Mouse (Mus musculus) Patski (cell line): ENCODE results near the gene Treh. TPM values are rescaled to one million over a fixed set of nuclear protein-coding genes. Genes with fewer than 3 reads are reported as not detected.

Experiments used
- ATAC-seq: fragments of 100-300 bp; one replicate; pipeline ENCODE4 v1.8.0; 2021
- CTCF ChIA-PET: fragments of 350-600 bp; sonication (Branson Sonifier 250); formaldehyde crosslinking; loops from one replicate; lab custom pipeline; 2022; ENCODE audit warnings: inconsistent platforms; lab: Charles Lee
- POLR2A ChIA-PET: fragments of 350-600 bp; sonication (Branson Sonifier 250); formaldehyde crosslinking; loops from one replicate; lab custom pipeline; 2022; ENCODE audit warnings: antibody characterized with exemption, inconsistent platforms; lab: Charles Lee
- DNase-seq: peaks from one replicate; pipeline ENCODE4 v3.0.0-alpha.2; 2011; ENCODE audit warnings: low read depth, low spot score
- H3K27me3 ChIP-seq: fragments of 371-371 bp; one replicate; pipeline ENCODE4 v1.5.1; 2021
- CTCF ChIP-seq: fragments of 100-300 bp; IDR thresholded peaks from one replicate; pipeline ENCODE4 v1.5.1; 2021
- in situ Hi-C: fragments of 300-500 bp; cut with MboI; formaldehyde crosslinking; loops from 3 replicates; pipeline ENCODE4 v1.11.1; 2018; ENCODE audit warnings: low pct_unique_long_range_greater_than_20kb, mixed read lengths
- polyA plus RNA-seq: library from polyadenylated mRNA; unstranded; gene quantifications from one replicate; pipeline ENCODE4 v1.2.3, GENCODE M21; 2021

Treh gene
- polyA plus RNA-seq, 1 experiment from 2014 or later = not detected

GRCm38 (mm10) chr9:44711602-44712001 is 38.6 kb downstream of the Treh start:
- DNase-seq (no peak), ATAC-seq (no peak)
- no peak for TF ChIP-seq CTCF
- in situ Hi-C loops = no loop called here
- CTCF ChIA-PET = no interaction called here
- POLR2A ChIA-PET = no interaction called here
- no peaks in the 10 kb centered on the region for H3K27me3 ChIP-seq

- in situ Hi-C loops = no loop called here
- no peak for TF ChIP-seq CTCF
- H3K27me3 ChIP-seq = no peaks in the 10 kb centered on the region
- DNase-seq (no peak), ATAC-seq (no peak)
- ChIA-PET CTCF (no interaction called here), POLR2A (interaction anchor here (1.5 kb wide), 1 partner anchor 13 kb away, joined by 4 read pairs; no protein-coding TSS in a partner anchor)
These were observed 40.0 kb downstream of the Treh start for GRCm38 (mm10) chr9:44713080-44713479.

GRCm38 (mm10) chr9:44713574-44713973 is 40.5 kb downstream of the Treh start:
- TF ChIP-seq CTCF = no peak
- POLR2A ChIA-PET = interaction anchor here (1.5 kb wide), 1 partner anchor 14 kb away, joined by 4 read pairs; no protein-coding TSS in a partner anchor
- CTCF ChIA-PET = no interaction called here
- H3K27me3 ChIP-seq = no peaks in the 10 kb centered on the region
- ATAC-seq (no peak), DNase-seq (no peak)
- in situ Hi-C loops = no loop called here

GRCm38 (mm10) chr9:44715109-44715508 is 42.1 kb downstream of the Treh start:
- CTCF ChIA-PET = no interaction called here
- no peak for TF ChIP-seq CTCF
- DNase-seq (no peak), ATAC-seq (no peak)
- no peaks in the 10 kb centered on the region for H3K27me3 ChIP-seq
- in situ Hi-C loops = no loop called here
- POLR2A ChIA-PET = no interaction called here

GRCm38 (mm10) chr9:44715705-44716362 is 42.8 kb downstream of the Treh start:
- POLR2A ChIA-PET = no interaction called here
- DNase-seq (no peak), ATAC-seq (no peak)
- H3K27me3 ChIP-seq = no peaks in the 10 kb centered on the region
- no peak for TF ChIP-seq CTCF
- CTCF ChIA-PET = interaction anchor here (1.1 kb wide), 1 partner anchor 31 kb away, joined by 3 read pairs; no protein-coding TSS in a partner anchor
- in situ Hi-C loops = no loop called here

GRCm38 (mm10) chr9:44716997-44717821 is 44.2 kb downstream of the Treh start:
- POLR2A ChIA-PET = interaction anchor here (0.6 to 3.0 kb wide), 2 partner anchors 16 to 87 kb away, joined by 3 to 11 read pairs; no protein-coding TSS in a partner anchor
- H3K27me3 ChIP-seq = no peaks in the 10 kb centered on the region
- TF ChIP-seq CTCF = no peak
- no peak for DNase-seq
- CTCF ChIA-PET = interaction anchor here (0.5 to 2.2 kb wide), 5 partner anchors 8 to 173 kb away, joined by 3 to 9 read pairs (median 4); partner anchors contain the start of genes Arcn1 and Ift46
- in situ Hi-C loops = no loop called here
- ATAC-seq = no peak

GRCm38 (mm10) chr9:44717822-44718242 is 44.8 kb downstream of the Treh start:
- TF ChIP-seq CTCF = no peak
- POLR2A ChIA-PET = interaction anchor here (3.0 kb wide), 1 partner anchor 16 kb away, joined by 11 read pairs; no protein-coding TSS in a partner anchor
- no peaks in the 10 kb centered on the region for H3K27me3 ChIP-seq
- no peak for ATAC-seq
- no peak for DNase-seq
- in situ Hi-C loops = no loop called here
- CTCF ChIA-PET = interaction anchor here (1.2 to 2.2 kb wide), 6 partner anchors 8 to 50 kb away, joined by 3 to 9 read pairs (median 5); partner anchors contain the start of genes Arcn1, Ift46 and Phldb1

GRCm38 (mm10) chr9:44718937-44719631 is 46.1 kb downstream of the Treh start:
- TF ChIP-seq CTCF = no peak
- ATAC-seq = no peak
- ChIA-PET CTCF (interaction anchor here (1.2 to 4.3 kb wide), 7 partner anchors 8 to 33 kb away, joined by 3 to 12 read pairs (median 6); partner anchors contain the start of gene Phldb1), POLR2A (interaction anchor here (1.0 to 3.0 kb wide), 3 partner anchors 10 to 18 kb away, joined by 5 to 11 read pairs (median 6); no protein-coding TSS in a partner anchor)
- DNase-seq = no peak
- no peaks in the 10 kb centered on the region for H3K27me3 ChIP-seq
- in situ Hi-C loops = no loop called here

- in situ Hi-C loops = no loop called here
- no peak for DNase-seq
- POLR2A ChIA-PET = interaction anchor here (1.2 to 3.0 kb wide), 4 partner anchors 10 to 18 kb away, joined by 3 to 11 read pairs (median 4); no protein-coding TSS in a partner anchor
These were observed 46.8 kb downstream of the Treh start for GRCm38 (mm10) chr9:44719632-44720357.

More at GRCm38 (mm10) chr9:44719632-44720357, 46.8 kb downstream of the Treh start:
- ATAC-seq = no peak
- CTCF ChIA-PET = interaction anchor here (1.2 to 4.3 kb wide), 4 partner anchors 10 to 34 kb away, joined by 3 to 12 read pairs (median 6); no protein-coding TSS in a partner anchor
- H3K27me3 ChIP-seq = no peaks in the 10 kb centered on the region
- TF ChIP-seq CTCF = no peak
